ENCODE assay signal across 23 mouse cellular contexts in the genomic region with DNA sequence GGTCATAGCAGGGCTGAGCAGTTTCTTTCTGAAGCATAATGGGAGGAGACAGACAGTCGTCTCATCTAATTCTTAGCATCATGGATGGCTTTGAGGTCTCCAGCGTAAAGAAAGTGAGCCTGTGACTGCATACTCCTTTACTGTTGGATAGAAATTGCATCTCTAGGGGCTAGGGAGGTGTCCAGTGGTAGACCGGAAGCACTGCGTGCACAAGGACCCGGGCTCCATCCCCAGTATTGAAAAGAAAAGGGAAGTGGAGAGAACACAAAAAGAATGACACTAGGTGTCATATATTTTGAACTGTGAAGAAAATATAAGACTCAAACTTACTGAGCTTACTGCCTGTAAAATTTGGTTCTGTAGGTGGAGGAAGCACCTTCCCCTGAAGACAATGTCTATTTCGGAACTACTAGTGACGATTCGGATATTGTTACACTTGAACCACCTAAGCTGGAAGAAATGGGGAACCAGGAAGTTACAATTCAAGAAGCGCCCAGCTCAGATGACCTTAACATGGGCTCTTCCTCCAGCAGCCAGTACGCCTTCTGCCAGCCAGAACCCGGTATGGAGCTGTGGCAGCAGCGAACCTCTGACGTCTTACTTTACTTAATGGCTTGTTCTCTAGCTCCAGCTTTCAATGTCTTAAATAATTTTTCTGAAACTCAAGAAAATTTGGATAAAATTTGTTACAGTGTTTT. TPM values are rescaled to one million over a fixed set of nuclear protein-coding genes. Genes with fewer than 3 reads are reported as not detected.
DNase-seq lines count a peak whose midpoint lies in the region; ATAC-seq and TF ChIP-seq lines count a peak whose summit lies in the region.
"Had no signal": no experiment of that assay in that cellular context is flagged by ENCODE, and none has a peak within 500 bp of the region (broad histone marks: within the 10 kb centered on the region; RNA-seq: fewer than 3 reads in every experiment).

No protein-coding gene starts in this region.

- TF ChIP-seq POLR2A in lung, adult 2 months (IDR thresholded peaks at IDR 0.05; ENCODE audit: borderline replicate concordance, extremely low read depth, low read depth, low read length), result no peak
- no peak for TF ChIP-seq POLR2A in bone marrow, adult 2 months (IDR thresholded peaks at IDR 0.05; ENCODE audit: borderline replicate concordance, control insufficient read depth, low read depth, low read length)

- H3K4me3 ChIP-seq in gastrocnemius, adult 2 months, result no peak overlapping the region
- H3K4me3 ChIP-seq in lung, postnatal 0 days (ENCODE audit: low read depth, low read length), result no peak overlapping the region
- no peak overlapping the region for H3K4me3 ChIP-seq in lung, adult 2 months (replicated peaks; ENCODE audit: extremely low read depth, low read depth, low read length)
- no peak overlapping the region for H3K4me3 ChIP-seq in bone marrow, adult 2 months (replicated peaks; ENCODE audit: control insufficient read depth, low read depth, low read length)
- H3K4me3 ChIP-seq: embryonic facial prominence, embryonic 12.5 days; forebrain, embryonic 15.5 days; heart, embryonic 13.5 days had no signal

- ATAC-seq in lung, postnatal 0 days, result no peak
- ATAC-seq in megakaryocyte progenitor cell, adult 5-6 weeks (replicated peaks; ENCODE audit: poor library complexity), result 0 out of 2 replicates have a peak, but pooled peaks have one; percentile 29
- ATAC-seq: CD4-positive, CD25-positive, alpha-beta regulatory T cell, adult 4 months; forebrain, embryonic 15.5 days had no signal

- H3K27ac ChIP-seq in gastrocnemius, adult 2 months, result peak overlapping the region; percentile 56; the same call in 1 of the 2 replicates
- no peak overlapping the region for H3K27ac ChIP-seq in lung, postnatal 0 days (ENCODE audit: low read length)
- H3K27ac ChIP-seq in bone marrow, adult 2 months (ENCODE audit: control insufficient read depth, insufficient read depth, low read depth, low read length, poor library complexity), result peak overlapping the region; percentile 73; the same call in 1 of the 2 replicates
- H3K27ac ChIP-seq: embryonic facial prominence, embryonic 12.5 days; forebrain, embryonic 15.5 days; heart, embryonic 13.5 days had no signal

- 83% methylated on average over 13 of the region's 13 CpGs for WGBS in lung, postnatal 0 days
- WGBS in lung, adult 2 months, result 85% methylated on average over 13 of the region's 13 CpGs
- 67% methylated on average over 13 of the region's 13 CpGs for WGBS in bone marrow, adult 2 months

- H3K9me3 ChIP-seq in lung, postnatal 0 days (ENCODE audit: low read length), result no peaks in the 10 kb centered on the region
- H3K9me3 ChIP-seq: embryonic facial prominence, embryonic 12.5 days; forebrain, embryonic 15.5 days; G1E; heart, embryonic 13.5 days had no signal

- no peaks in the 10 kb centered on the region for H3K27me3 ChIP-seq in lung, postnatal 0 days (replicated peaks; ENCODE audit: insufficient read depth, low read length)
- H3K27me3 ChIP-seq: embryonic facial prominence, embryonic 12.5 days; forebrain, embryonic 15.5 days; heart, embryonic 13.5 days had no signal

- TF ChIP-seq CTCF in gastrocnemius, adult 2 months (IDR thresholded peaks at IDR 0.05), result no peak
- TF ChIP-seq CTCF in lung, postnatal 0 days (IDR thresholded peaks at IDR 0.05), result no peak
- TF ChIP-seq CTCF in lung, adult 2 months (IDR thresholded peaks at IDR 0.05; ENCODE audit: insufficient read depth, low read length), result no peak
- no peak for TF ChIP-seq CTCF in bone marrow, adult 2 months (IDR thresholded peaks at IDR 0.05; ENCODE audit: control insufficient read depth, insufficient read depth, low read length)

- no peak overlapping the region for H3K9ac ChIP-seq in lung, postnatal 0 days (replicated peaks; ENCODE audit: low read depth)
- H3K9ac ChIP-seq: embryonic facial prominence, embryonic 12.5 days; forebrain, embryonic 15.5 days; heart, embryonic 13.5 days had no signal

- peaks cover 15% of the 10 kb centered on the region; the same call in 1 of the 2 replicates for H3K36me3 ChIP-seq in lung, postnatal 0 days (ENCODE audit: insufficient read depth, low read length)

- no peak for DNase-seq in gastrocnemius, adult 2 months
- DNase-seq in gastrocnemius, postnatal 25 days, result no peak
- DNase-seq in lung, postnatal 0 days (ENCODE audit: low spot score), result peak; percentile 21
- DNase-seq in lung, adult 2 months, result no peak
- DNase-seq in thymus, postnatal 36 days, result no peak
- DNase-seq in left cerebral cortex, adult 8-10 months (ENCODE audit: low spot score in 2 of 2), result no peak
- DNase-seq: adrenal gland, adult 8-10 months; B cell, adult 2 months; cerebellum, adult 11-12 months; cerebellum, adult 9-10 months; gastrocnemius, postnatal 14 days; heart, adult 11 months; heart, postnatal 36 days had no signal

- H3K4me2 ChIP-seq in lung, postnatal 0 days (replicated peaks; ENCODE audit: low read depth, low read length), result no peak overlapping the region
- H3K4me2 ChIP-seq: embryonic facial prominence, embryonic 12.5 days; forebrain, embryonic 15.5 days; heart, embryonic 13.5 days had no signal

- H3K4me1 ChIP-seq in lung, postnatal 0 days (ENCODE audit: insufficient read depth, low read depth, low read length), result no peaks in the 10 kb centered on the region
- H3K4me1 ChIP-seq in lung, adult 2 months (ENCODE audit: control insufficient read depth, insufficient read depth, low read length), result 0 out of 2 replicates have a peak, but pooled peaks cover 2% of the 10 kb centered on the region
- H3K4me1 ChIP-seq in bone marrow, adult 2 months (ENCODE audit: control insufficient read depth, insufficient read depth, low read length), result no peaks in the 10 kb centered on the region; the same call in 1 of the 2 replicates
- H3K4me1 ChIP-seq: embryonic facial prominence, embryonic 12.5 days; forebrain, embryonic 15.5 days; heart, embryonic 13.5 days had no signal

- no peak for TF ChIP-seq EP300 in lung, postnatal 0 days (IDR thresholded peaks at IDR 0.05)

- intact Hi-C loops in gastrocnemius, adult 2 months (cut with DNase I), result no loop called here

RNA-seq across cellular contexts. Expression of a gene that starts 16.2 kb away (rescaled TPM):
- total RNA-seq in gastrocnemius, adult 2 months (2021), result 10 to 100 TPM; 76.1 to 95.7 TPM
- total RNA-seq in gastrocnemius, postnatal 25 days (2021), result 10 to 100 TPM; 53.9 to 59.0 TPM
- 56.0 and 62.6 TPM in 2 replicates for polyA plus RNA-seq in lung, postnatal 0 days (2015; fragmentation: Nextera tagmentation; extraction: Ambion mirVana)
- polyA plus RNA-seq in lung, adult 2 months (2012; rRNA removed), result 16.9 and 28.1 TPM in 2 replicates
- polyA plus RNA-seq in bone marrow, adult 2 months (2011; ENCODE audit: insufficient read depth, insufficient read length, low replicate concordance, missing spikeins), result 22.6 and 65.3 TPM in 2 replicates
- total RNA-seq in megakaryocyte progenitor cell, adult 5-6 weeks (2015), result 25.8 and 26.6 TPM in 2 replicates
- 48.7 and 49.7 TPM in 2 replicates for total RNA-seq in megakaryocyte progenitor cell, adult 5-6 weeks (2017)
- 100 to 1,000 TPM in 3 of 4 experiments, 10 to 100 TPM in 1; 91.0 to 108 (median 102) TPM for total RNA-seq in left cerebral cortex, adult 8-10 months (2022)

RNA-seq across cellular contexts. Expression of a gene that starts 16.3 kb away (rescaled TPM):
- total RNA-seq in gastrocnemius, adult 2 months (2021), result 10 to 100 TPM in 1 of 2 experiments, 1 to 10 TPM in 1; 8.8 to 11.8 TPM
- 1 to 10 TPM; 7.0 to 9.4 TPM for total RNA-seq in gastrocnemius, postnatal 25 days (2021)
- 31.2 and 38.3 TPM in 2 replicates for polyA plus RNA-seq in lung, postnatal 0 days (2015; fragmentation: Nextera tagmentation; extraction: Ambion mirVana)
- polyA plus RNA-seq in lung, adult 2 months (2012; rRNA removed), result 11.7 and 21.1 TPM in 2 replicates
- polyA plus RNA-seq in bone marrow, adult 2 months (2011; ENCODE audit: insufficient read depth, insufficient read length, low replicate concordance, missing spikeins), result 1.9 and 4.7 TPM in 2 replicates
- total RNA-seq in megakaryocyte progenitor cell, adult 5-6 weeks (2015), result 6.9 and 10.4 TPM in 2 replicates
- 8.0 and 10.0 TPM in 2 replicates for total RNA-seq in megakaryocyte progenitor cell, adult 5-6 weeks (2017)
- total RNA-seq in left cerebral cortex, adult 8-10 months (2022), result 10 to 100 TPM; 10.9 to 14.0 (median 12.2) TPM

RNA-seq across cellular contexts. Expression of a gene that starts 38.7 kb away (rescaled TPM):
- 1 to 10 TPM; 3.4 to 4.1 TPM for total RNA-seq in gastrocnemius, adult 2 months (2021)
- total RNA-seq in gastrocnemius, postnatal 25 days (2021), result 1 to 10 TPM; 3.7 to 3.9 TPM
- 5.5 and 6.5 TPM in 2 replicates for polyA plus RNA-seq in lung, postnatal 0 days (2015; fragmentation: Nextera tagmentation; extraction: Ambion mirVana)
- 8.4 and 12.1 TPM in 2 replicates for polyA plus RNA-seq in lung, adult 2 months (2012; rRNA removed)
- polyA plus RNA-seq in bone marrow, adult 2 months (2011; ENCODE audit: insufficient read depth, insufficient read length, low replicate concordance, missing spikeins), result 2.3 and 4.3 TPM in 2 replicates
- 35.3 and 47.1 TPM in 2 replicates for total RNA-seq in megakaryocyte progenitor cell, adult 5-6 weeks (2015)
- 7.4 and 7.8 TPM in 2 replicates for total RNA-seq in megakaryocyte progenitor cell, adult 5-6 weeks (2017)
- total RNA-seq in left cerebral cortex, adult 8-10 months (2022), result 10 to 100 TPM; 15.1 to 16.5 (median 15.3) TPM

RNA-seq across cellular contexts. Expression of a gene that starts 42.8 kb away (rescaled TPM):
- not detected for total RNA-seq in gastrocnemius, adult 2 months (2021)
- not detected for total RNA-seq in gastrocnemius, postnatal 25 days (2021)
- polyA plus RNA-seq in lung, postnatal 0 days (2015; fragmentation: Nextera tagmentation; extraction: Ambion mirVana), result not detected in 2 replicates
- polyA plus RNA-seq in lung, adult 2 months (2012; rRNA removed), result not detected in 2 replicates
- polyA plus RNA-seq in bone marrow, adult 2 months (2011; ENCODE audit: insufficient read depth, insufficient read length, low replicate concordance, missing spikeins), result not detected in 2 replicates
- total RNA-seq in megakaryocyte progenitor cell, adult 5-6 weeks (2015), result not detected in 2 replicates
- total RNA-seq in megakaryocyte progenitor cell, adult 5-6 weeks (2017), result 0.07 TPM in 1 of 2 replicates, not detected in the other
- not detected for total RNA-seq in left cerebral cortex, adult 8-10 months (2022)
- total RNA-seq: adrenal gland, adult 8-10 months; adrenal gland, postnatal 36 days; G1E; gastrocnemius, postnatal 14 days; heart, postnatal 36 days had no signal
- polyA plus RNA-seq: cortical plate, adult 2 months; embryonic facial prominence, embryonic 12.5 days; forebrain, embryonic 15.5 days; heart, embryonic 13.5 days; heart, postnatal 0 days had no signal

RNA-seq across cellular contexts. Expression of a gene that starts 42.9 kb away (rescaled TPM):
- total RNA-seq in gastrocnemius, adult 2 months (2021), result 1 to 10 TPM in 1 of 2 experiments, under 1 TPM in 1; 0.94 to 1.4 TPM
- total RNA-seq in gastrocnemius, postnatal 25 days (2021), result under 1 TPM; 0.49 to 0.78 TPM
- polyA plus RNA-seq in lung, postnatal 0 days (2015; fragmentation: Nextera tagmentation; extraction: Ambion mirVana), result 2.4 and 3.4 TPM in 2 replicates
- 1.2 and 1.7 TPM in 2 replicates for polyA plus RNA-seq in lung, adult 2 months (2012; rRNA removed)
- not detected in 2 replicates for polyA plus RNA-seq in bone marrow, adult 2 months (2011; ENCODE audit: insufficient read depth, insufficient read length, low replicate concordance, missing spikeins)
- total RNA-seq in megakaryocyte progenitor cell, adult 5-6 weeks (2015), result 0.07 and 0.91 TPM in 2 replicates
- 0.58 TPM in 1 of 2 replicates, not detected in the other for total RNA-seq in megakaryocyte progenitor cell, adult 5-6 weeks (2017)
- total RNA-seq in left cerebral cortex, adult 8-10 months (2022), result 1 to 10 TPM; 1.7 to 2.5 (median 2.1) TPM
- polyA plus RNA-seq: G1E had no signal
